Mouse (Mus musculus): ENCODE data around the gene Rps9. TPM values are rescaled to one million over a fixed set of nuclear protein-coding genes. Genes with fewer than 3 reads are reported as not detected.
"Not testable (repeated sequence)": the region's sequence is repeated elsewhere in the genome, so short reads cannot be mapped to it uniquely, and the experiment has no call there.

The Rps9 gene
- polyA plus RNA-seq, 1 experiment = 1,027 TPM

- DNase-seq = no peak
- Histone ChIP-seq H3K27me3 (ENCODE audit: control insufficient read depth, insufficient read depth, low read length) (no peaks in the 10 kb centered on the region), H3K4me1 (ENCODE audit: control insufficient read depth, insufficient read depth, low read length) (peaks cover 8% of the 10 kb centered on the region), H3K4me3 (replicated peaks; ENCODE audit: insufficient read depth, low read depth, low read length) (peak overlapping the region; percentile 87), H3K27ac (ENCODE audit: insufficient read depth, low read length) (peak overlapping the region; percentile 82; the same call in 1 of the 2 replicates)
- under 1% methylated on average over 20 of the region's 20 CpGs for WGBS
- TF ChIP-seq CTCF (IDR thresholded peaks at IDR 0.05; ENCODE audit: borderline replicate concordance, insufficient read depth, low read depth, low read length) (no peak), POLR2A (IDR thresholded peaks at IDR 0.05; ENCODE audit: borderline replicate concordance, insufficient read depth, low read length) (no peak)
Measured at GRCm38 (mm10) chr7:3704475-3704874, 682 bp downstream of the Rps9 start.

DNA sequence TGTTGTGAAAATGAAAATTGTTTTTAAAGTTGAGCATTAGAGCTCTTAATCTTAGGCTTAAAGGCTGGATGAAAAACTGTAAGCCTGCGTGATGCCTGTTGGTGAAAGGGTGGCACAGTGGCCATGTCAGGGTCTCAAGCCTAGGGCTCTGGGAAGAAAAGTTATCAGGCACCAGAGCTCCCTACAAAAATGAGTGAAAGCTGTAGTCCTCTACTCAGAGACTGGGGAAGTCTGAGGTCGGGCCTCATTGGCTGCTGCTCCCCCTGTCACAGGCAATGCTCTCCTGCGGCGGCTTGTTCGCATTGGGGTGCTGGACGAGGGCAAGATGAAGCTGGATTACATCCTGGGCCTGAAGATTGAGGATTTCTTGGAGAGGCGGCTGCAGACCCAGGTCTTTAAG, 1.7 kb downstream of the Rps9 start:
- WGBS = 7% methylated on average over 7 of the region's 7 CpGs
- H3K27ac ChIP-seq (ENCODE audit: insufficient read depth, low read length) = not testable (repeated sequence)

DNA sequence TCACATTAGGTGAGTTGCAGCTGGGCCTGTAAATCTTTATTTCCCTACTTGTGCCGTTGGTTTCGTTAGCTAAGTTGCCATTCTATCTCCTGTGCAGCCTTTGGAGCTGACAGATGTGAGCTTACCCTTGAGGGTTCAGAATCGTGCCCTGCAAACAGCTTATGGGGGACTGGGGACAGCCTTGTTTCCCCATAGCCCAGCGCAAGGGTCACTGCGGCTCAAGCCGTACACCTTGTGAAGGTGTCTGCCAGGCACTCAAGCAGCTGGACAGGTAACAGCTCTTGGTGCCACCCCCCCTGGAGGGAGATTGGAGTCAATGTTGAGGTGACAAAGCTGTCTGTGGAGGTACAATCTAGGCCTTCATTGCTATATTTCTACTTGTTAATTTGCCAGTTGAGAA, 2.1 kb downstream of the Rps9 start:
- DNase-seq = no peak
- TF ChIP-seq CTCF (IDR thresholded peaks at IDR 0.05; ENCODE audit: borderline replicate concordance, insufficient read depth, low read depth, low read length) = no peak
- TF ChIP-seq POLR2A (IDR thresholded peaks at IDR 0.05; ENCODE audit: borderline replicate concordance, insufficient read depth, low read length) = no peak
- WGBS = 19% methylated on average over 6 of the region's 6 CpGs
- H3K4me3 ChIP-seq (replicated peaks; ENCODE audit: insufficient read depth, low read depth, low read length) = peak overlapping the region; percentile 0
- H3K27me3 ChIP-seq (ENCODE audit: control insufficient read depth, insufficient read depth, low read length) = no peaks in the 10 kb centered on the region
- H3K27ac ChIP-seq (ENCODE audit: insufficient read depth, low read length) = no peak overlapping the region
- H3K4me1 ChIP-seq (ENCODE audit: control insufficient read depth, insufficient read depth, low read length) = peaks cover 8% of the 10 kb centered on the region

More for the DNA sequence above, 1.7 kb downstream of the Rps9 start:
- DNase-seq; H3K4me1 ChIP-seq (ENCODE audit: control insufficient read depth, insufficient read depth, low read length); H3K27me3 ChIP-seq (ENCODE audit: control insufficient read depth, insufficient read depth, low read length): not testable (repeated sequence)
- H3K4me3 ChIP-seq (replicated peaks; ENCODE audit: insufficient read depth, low read depth, low read length) = peak overlapping the region; percentile 31

GRCm38 (mm10) chr7:3706343-3706934, 2.6 kb downstream of the Rps9 start:
- H3K4me1 ChIP-seq (ENCODE audit: control insufficient read depth, insufficient read depth, low read length) = peaks cover 8% of the 10 kb centered on the region
- H3K4me3 ChIP-seq (replicated peaks; ENCODE audit: insufficient read depth, low read depth, low read length) = no peak overlapping the region
- TF ChIP-seq CTCF (IDR thresholded peaks at IDR 0.05; ENCODE audit: borderline replicate concordance, insufficient read depth, low read depth, low read length) = no peak
- no peaks in the 10 kb centered on the region for H3K27me3 ChIP-seq (ENCODE audit: control insufficient read depth, insufficient read depth, low read length)
- no peak overlapping the region for H3K27ac ChIP-seq (ENCODE audit: insufficient read depth, low read length)
- 18% methylated on average over 11 of the region's 11 CpGs for WGBS
- DNase-seq = no peak

DNA sequence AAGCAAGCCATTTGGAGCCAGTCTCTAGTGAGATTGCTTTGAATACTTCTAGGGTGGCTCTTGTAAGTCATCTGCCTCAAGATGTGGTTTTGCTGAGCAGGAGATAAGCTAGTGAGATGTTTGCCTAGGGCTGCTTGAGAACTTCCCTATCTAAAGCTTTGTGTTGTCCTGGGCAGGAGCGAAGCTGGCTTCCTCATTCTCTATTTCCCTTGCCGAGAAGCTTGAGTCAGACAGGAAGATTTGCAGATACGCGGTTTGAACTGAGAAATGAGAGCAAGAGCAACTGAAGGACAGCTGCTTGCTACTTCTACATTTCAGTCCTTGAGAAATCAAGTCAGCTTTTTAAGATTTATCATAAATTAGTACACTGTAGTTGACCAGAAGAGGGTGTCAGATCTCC, 3.2 kb downstream of the Rps9 start:
- 74% methylated on average over 4 of the region's 4 CpGs for WGBS
- Histone ChIP-seq H3K4me1 (ENCODE audit: control insufficient read depth, insufficient read depth, low read length) (peaks cover 8% of the 10 kb centered on the region), H3K27ac (ENCODE audit: insufficient read depth, low read length) (no peak overlapping the region), H3K27me3 (ENCODE audit: control insufficient read depth, insufficient read depth, low read length) (no peaks in the 10 kb centered on the region), H3K4me3 (replicated peaks; ENCODE audit: insufficient read depth, low read depth, low read length) (no peak overlapping the region)
- no peak for DNase-seq
- no peak for TF ChIP-seq POLR2A (IDR thresholded peaks at IDR 0.05; ENCODE audit: borderline replicate concordance, insufficient read depth, low read length)
- TF ChIP-seq CTCF (IDR thresholded peaks at IDR 0.05; ENCODE audit: borderline replicate concordance, insufficient read depth, low read depth, low read length) = no peak

DNA sequence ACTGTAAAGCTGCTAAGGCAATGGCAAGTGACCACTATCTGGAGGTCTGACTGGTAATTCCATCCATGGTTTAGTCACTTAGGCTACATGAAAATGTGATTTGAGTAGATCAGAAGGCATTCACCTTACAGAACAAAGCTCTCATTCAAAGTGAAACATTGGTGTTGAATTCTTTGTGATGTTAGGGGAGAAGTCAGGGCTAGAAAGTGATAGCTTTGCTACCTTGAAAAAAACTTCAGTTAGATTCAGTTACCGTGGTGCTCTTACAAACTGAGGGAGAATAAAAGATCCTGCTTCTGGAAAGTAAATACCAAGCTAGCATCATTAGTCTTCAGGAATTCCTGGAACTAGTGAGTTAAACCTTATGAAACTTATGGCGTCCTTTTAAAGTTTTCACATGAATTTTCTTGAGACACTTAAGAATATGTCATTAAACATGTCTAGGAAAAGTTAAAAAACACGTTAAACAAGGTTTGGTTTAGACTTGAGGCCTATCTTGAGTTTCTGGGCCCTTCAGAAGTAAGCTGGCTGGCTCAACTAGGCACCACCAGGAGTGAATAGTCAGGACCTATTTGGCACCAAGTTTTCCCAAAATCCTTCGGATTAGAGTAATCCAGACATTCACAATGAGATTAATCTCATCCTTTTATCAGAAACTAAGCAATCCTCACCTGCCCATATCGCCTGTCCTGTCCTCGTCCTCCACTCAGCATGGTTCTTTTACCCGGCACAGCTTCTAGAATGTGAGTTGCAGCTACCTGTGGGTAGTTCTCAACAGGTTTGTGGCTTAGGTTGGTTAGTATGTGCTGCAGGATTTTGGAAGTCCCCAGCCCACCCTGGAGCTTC, 4.0 kb downstream of the Rps9 start:
- WGBS = 39% methylated on average over 7 of the region's 7 CpGs
- Histone ChIP-seq H3K27ac (ENCODE audit: insufficient read depth, low read length) (no peak overlapping the region), H3K4me3 (replicated peaks; ENCODE audit: insufficient read depth, low read depth, low read length) (no peak overlapping the region), H3K4me1 (ENCODE audit: control insufficient read depth, insufficient read depth, low read length) (peaks cover 8% of the 10 kb centered on the region), H3K27me3 (ENCODE audit: control insufficient read depth, insufficient read depth, low read length) (no peaks in the 10 kb centered on the region)
- TF ChIP-seq POLR2A (IDR thresholded peaks at IDR 0.05; ENCODE audit: borderline replicate concordance, insufficient read depth, low read length) = no peak
- TF ChIP-seq CTCF (IDR thresholded peaks at IDR 0.05; ENCODE audit: borderline replicate concordance, insufficient read depth, low read depth, low read length) = no peak
- DNase-seq = no peak

DNA sequence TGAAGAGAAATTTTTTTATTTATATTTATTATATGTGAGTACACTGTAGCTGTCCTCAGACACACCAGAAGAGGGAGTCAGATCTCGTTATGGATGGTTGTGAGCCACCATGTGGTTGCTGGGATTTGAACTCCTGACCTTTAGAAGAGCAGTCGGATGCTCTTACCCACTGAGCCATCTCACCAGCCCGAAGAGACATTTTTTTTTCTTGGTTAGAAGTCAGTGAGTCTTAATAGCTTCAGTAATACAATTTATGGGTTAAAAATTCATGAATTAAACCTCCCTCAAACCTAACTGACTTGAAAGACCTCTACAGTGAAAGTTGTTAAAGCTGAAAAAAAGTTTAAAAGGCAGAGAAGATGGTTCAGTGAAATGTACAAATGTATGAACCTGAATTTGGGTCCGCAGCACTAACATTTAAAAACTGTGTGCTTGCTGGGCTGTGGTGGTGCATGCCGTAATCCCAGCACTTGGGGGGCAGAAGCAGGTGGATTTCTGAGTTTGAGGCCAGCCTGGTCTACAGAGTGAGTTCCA, 4.7 kb downstream of the Rps9 start:
- not testable (repeated sequence) for H3K27ac ChIP-seq (ENCODE audit: insufficient read depth, low read length); H3K4me1 ChIP-seq (ENCODE audit: control insufficient read depth, insufficient read depth, low read length); H3K27me3 ChIP-seq (ENCODE audit: control insufficient read depth, insufficient read depth, low read length); H3K4me3 ChIP-seq (replicated peaks; ENCODE audit: insufficient read depth, low read depth, low read length); DNase-seq
- 36% methylated on average over 5 of the region's 5 CpGs for WGBS

GRCm38 (mm10) chr7:3709000-3709399, 5.2 kb downstream of the Rps9 start:
- WGBS = 78% methylated on average over 1 of the region's 1 CpGs
- no peaks in the 10 kb centered on the region for H3K27me3 ChIP-seq (ENCODE audit: control insufficient read depth, insufficient read depth, low read length)
- H3K4me1 ChIP-seq (ENCODE audit: control insufficient read depth, insufficient read depth, low read length) = peaks cover 8% of the 10 kb centered on the region
- DNase-seq = no peak
- H3K27ac ChIP-seq (ENCODE audit: insufficient read depth, low read length) = no peak overlapping the region
- no peak overlapping the region for H3K4me3 ChIP-seq (replicated peaks; ENCODE audit: insufficient read depth, low read depth, low read length)
- TF ChIP-seq CTCF (IDR thresholded peaks at IDR 0.05; ENCODE audit: borderline replicate concordance, insufficient read depth, low read depth, low read length) = no peak
- TF ChIP-seq POLR2A (IDR thresholded peaks at IDR 0.05; ENCODE audit: borderline replicate concordance, insufficient read depth, low read length) = no peak

Measured in cerebellum, adult 2 months (tissue).